Mouse (Mus musculus) left cerebral cortex, postnatal 4 days (tissue): ENCODE measurements around the gene Timp4. TPM values are rescaled to one million over a fixed set of nuclear protein-coding genes. Genes with fewer than 3 reads are reported as not detected.

Source experiments
- DNase-seq: peaks from one replicate; pipeline ENCODE4 v3.0.0-alpha.2; 2022
- intact Hi-C: fragments of 180-260 bp; cut with DNase I; formaldehyde crosslinking; loops from one replicate; pipeline ENCODE4 v1.15.1; 2025
- total RNA-seq, 2 experiments: library from RNA; stranded (reverse); gene quantifications; 2 replicates each; pipeline ENCODE4 v1.2.3; 2021

Timp4 gene
- 1 to 10 TPM; 3.9 to 4.1 TPM for total RNA-seq

DNA sequence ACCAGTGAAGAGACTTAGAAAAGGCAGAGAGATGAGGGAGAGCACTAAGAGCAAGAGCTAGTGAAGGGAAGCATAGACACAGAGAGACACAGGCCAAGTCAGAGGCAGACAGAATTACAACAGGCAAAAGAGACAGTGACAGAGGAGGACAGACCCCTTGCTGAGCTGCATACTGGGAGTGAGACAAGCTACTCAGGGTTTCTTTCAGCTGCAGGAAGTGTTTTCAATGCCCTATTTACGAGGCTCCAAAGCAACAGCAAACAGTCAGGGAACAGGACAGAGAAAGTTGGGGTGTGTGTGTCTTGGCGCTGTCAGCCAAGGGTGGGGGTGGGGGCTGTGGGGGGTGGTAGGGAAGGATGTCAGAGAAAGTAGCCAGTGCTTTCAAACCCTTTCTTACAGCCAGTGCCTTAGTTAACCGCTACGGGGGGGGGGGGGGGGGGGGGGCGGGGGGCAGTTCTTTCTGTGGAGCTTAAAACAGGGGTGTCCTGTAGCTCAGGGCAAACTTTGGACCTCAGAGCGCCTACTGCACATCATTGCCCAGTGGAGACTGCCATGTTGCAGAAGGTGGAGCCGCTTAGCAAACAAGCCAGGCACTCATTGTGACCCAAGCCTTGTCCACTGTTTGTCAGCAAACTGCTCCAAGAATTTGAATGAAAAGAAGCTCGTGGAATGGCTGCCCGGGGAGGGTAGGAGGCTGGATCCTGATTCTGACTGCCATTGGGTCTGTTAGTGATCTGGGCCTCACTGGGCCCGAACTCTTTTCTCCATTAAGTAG lies at the start of gene Timp4:
Gene Timp4, minus strand, starts transcription at position 107 of the 775 bp plus-strand sequence.
- intact Hi-C loops: no loop called here
- peak; percentile 50 for DNase-seq

GRCm38 (mm10) chr6:115293877-115294276 lies 41.9 kb upstream of the Timp4 start:
- intact Hi-C loops: no loop called here

GRCm38 (mm10) chr6:115292621-115293020 lies 40.6 kb upstream of the Timp4 start:
- intact Hi-C loops: no loop called here
- no peak for DNase-seq

More at GRCm38 (mm10) chr6:115293877-115294276, 41.9 kb upstream of the Timp4 start:
- no peak for DNase-seq

DNA sequence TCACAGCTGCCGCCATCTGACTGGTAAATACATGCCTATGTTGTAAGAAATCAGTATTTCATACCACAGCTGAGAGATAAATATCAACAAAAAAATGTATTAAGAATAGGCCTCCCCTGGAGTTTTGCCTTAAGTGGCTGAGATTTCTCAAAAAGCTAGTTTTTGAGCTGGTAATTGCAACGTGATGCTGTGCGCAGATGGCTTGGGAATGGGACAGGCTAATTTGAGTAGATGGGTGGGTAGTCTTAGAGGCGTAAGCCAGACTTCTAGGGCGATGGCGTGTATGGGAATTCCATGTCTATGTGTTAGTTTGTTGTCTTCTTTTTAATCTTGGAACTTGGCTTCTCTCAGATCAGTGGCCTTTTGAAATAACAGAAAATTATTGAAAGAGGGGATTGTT lies 39.8 kb upstream of the Timp4 start:
- DNase-seq: no peak
- intact Hi-C loops: no loop called here

- intact Hi-C loops: no loop called here
Measured at GRCm38 (mm10) chr6:115291068-115291467, 39.1 kb upstream of the Timp4 start.

GRCm38 (mm10) chr6:115290561-115290960 lies 38.6 kb upstream of the Timp4 start:
- intact Hi-C loops: no loop called here
- DNase-seq: no peak

More at GRCm38 (mm10) chr6:115291068-115291467, 39.1 kb upstream of the Timp4 start:
- DNase-seq: no peak

- DNase-seq: no peak
- intact Hi-C loops: loop anchor here (10.0 kb wide), 1 partner anchor 247 kb away; no protein-coding TSS in a partner anchor
Measured at GRCm38 (mm10) chr6:115288223-115288622, 36.2 kb upstream of the Timp4 start.

GRCm38 (mm10) chr6:115286441-115286840 lies 34.4 kb upstream of the Timp4 start:
- DNase-seq: no peak
- intact Hi-C loops: loop anchor here (10.0 kb wide), 1 partner anchor 248 kb away; no protein-coding TSS in a partner anchor

GRCm38 (mm10) chr6:115284153-115284552 lies 32.1 kb upstream of the Timp4 start:
- DNase-seq: no peak
- intact Hi-C loops: loop anchor here (10.0 kb wide), 1 partner anchor 251 kb away; no protein-coding TSS in a partner anchor

DNA sequence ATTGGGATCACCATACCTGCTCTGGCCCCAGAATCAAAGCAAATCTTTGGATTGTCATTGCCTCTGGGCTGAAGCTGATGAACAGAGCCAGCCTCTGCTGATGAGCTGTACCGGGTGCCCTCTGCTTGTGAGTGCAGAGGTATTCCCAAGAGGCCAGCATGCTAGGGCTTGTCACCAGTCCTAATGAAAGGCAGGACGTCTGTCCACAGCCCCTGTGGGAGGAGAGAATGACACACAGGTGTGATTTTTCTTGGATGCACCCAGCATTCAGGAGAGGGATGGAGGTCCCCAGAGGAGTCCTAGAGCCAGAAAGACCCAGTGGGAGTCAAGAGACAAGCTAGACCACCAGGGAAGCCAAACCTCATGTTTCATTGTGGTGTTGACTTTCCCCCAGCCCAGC lies 27.6 kb upstream of the Timp4 start:
- intact Hi-C loops: loop anchor here (10.0 kb wide), 1 partner anchor 255 kb away; no protein-coding TSS in a partner anchor
- DNase-seq: no peak

DNA sequence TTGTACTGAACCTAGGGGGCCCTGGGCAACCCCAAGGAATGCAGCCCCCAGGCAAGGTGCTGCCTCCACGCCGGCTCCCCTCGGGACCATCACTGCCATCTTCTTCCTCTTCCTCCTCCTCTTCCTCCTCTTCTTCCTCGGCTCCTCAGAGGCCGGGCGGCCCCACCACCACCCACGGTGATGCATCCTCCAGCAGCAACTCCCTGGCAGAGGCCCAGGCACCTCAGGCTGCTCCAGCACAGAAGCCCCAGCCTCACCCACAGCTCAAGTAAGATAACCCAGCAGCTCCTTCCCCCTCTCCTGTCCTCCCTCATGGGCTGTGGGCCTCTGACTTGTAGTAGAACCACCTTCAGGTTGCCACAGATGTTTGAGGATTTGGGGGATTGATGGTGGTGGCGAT lies 26.1 kb upstream of the Timp4 start:
- DNase-seq: no peak
- intact Hi-C loops: no loop called here

DNA sequence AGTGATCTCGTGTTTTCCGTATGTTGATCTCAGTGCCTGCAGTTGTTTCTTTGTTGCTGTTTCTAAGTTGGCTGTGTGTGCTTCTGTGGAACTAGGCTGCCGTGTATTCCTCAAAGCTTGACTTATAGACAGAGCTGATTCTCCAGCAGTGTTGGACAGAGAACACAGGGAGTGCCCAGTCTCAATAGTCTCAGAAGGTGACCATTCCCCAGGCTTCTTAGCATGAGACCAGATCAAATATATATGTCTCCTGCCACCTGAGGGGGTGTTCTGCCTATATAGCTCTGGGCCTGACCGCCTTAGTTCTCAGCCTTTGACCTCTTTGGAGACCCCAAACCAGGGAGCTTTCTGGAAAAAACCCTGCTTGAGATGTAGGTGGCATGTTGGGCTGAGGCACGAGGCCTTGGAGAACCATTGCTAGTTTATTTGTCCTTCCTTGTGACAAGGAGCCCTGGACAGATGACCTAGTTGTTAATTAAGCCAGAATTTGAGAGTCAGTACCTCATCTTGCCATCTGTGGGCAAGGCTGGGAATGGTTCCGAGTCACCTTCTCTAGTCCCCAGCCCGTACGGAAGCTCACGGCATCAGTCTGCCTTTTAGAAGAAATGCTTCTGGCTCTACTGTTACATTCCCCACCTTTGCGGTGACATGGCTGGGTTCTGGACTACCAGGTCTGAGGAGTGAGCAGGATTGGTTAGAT lies 23.3 kb upstream of the Timp4 start:
- intact Hi-C loops: no loop called here
- DNase-seq: no peak

DNA sequence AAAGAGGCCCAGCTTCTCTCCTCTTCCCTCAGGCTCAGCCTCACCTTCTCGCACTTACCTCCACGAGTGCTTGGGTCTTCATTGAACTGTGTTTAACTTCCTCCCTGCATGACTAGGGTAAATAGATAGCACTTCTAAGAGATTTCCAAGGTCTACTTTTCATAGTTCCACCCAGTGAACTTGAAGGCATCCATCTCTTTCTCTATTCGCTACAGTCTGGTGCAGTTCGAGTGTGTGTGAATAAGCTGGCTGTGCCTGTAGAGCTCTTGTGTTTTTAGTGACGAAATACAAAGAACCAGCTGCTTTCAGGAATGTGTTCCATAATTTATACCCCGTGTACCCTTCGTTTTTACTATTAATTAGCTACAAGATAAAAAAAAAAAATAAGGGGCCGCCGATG lies 22.7 kb upstream of the Timp4 start:
- intact Hi-C loops: no loop called here
- no peak for DNase-seq

- DNase-seq: no peak
Measured at GRCm38 (mm10) chr6:115273346-115273745, 21.3 kb upstream of the Timp4 start.

DNA sequence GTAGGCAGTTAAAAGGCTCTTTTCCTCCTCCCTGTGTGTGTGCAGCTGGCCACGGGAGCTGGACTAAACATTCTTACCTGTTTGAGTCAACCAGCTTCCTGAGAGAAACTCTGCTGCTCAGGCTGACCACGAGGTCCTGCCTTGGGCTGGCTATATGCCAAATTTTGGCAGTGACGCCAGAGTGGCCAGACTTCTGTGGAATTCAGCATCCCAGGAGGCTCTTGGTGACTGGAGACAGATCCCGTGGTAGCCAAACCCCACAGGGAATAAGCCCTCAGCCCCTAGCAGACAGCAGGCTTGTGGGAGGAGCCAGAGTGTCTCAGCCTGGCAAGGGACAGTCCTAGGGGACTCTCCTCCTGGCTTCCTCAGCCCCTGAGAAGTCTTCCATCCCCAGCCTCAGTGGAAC lies 19.9 kb upstream of the Timp4 start:
- DNase-seq: peak; percentile 29
- intact Hi-C loops: no loop called here

More at GRCm38 (mm10) chr6:115273346-115273745, 21.3 kb upstream of the Timp4 start:
- intact Hi-C loops: no loop called here

DNA sequence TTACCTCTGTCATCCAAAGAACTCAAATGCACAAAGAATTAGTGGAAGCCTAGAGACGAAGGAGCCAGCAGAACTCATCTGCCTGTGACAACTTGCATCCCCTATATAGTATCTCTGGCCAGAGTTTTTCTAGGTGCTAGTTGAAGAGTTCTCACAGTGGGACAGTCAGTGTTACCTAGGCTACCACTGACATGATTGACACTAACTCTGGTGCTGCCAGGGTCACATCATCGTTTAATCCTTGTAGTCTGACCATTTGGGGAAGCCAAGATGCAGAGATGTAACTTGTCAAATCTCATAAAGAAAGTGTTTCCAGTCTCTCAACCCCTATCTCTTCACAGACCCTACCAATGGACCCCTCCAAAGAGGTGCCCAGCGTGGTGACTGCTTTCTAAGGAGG lies 19.3 kb upstream of the Timp4 start:
- intact Hi-C loops: no loop called here
- DNase-seq: no peak

GRCm38 (mm10) chr6:115270085-115270484 lies 18.1 kb upstream of the Timp4 start:
- no peak for DNase-seq
- intact Hi-C loops: no loop called here

DNA sequence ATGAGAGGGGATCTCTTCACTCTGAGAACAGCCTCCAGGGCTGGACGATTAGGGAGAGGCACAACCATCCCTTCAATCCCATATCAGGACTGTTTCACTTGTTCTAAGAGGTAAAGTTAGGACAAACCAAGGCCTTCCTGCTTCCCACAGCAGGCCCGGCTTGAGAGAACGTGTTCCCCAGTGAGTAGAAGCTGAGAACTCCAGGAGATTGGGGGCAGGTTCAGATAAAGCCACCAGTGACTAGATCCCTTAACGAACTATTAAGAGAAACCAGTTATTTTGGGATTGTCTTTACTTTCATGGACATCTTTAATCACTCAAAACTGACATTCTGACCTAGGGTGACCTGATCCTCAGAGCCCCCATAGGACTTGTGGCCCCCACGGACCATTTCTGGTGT lies 17.6 kb upstream of the Timp4 start:
- intact Hi-C loops: loop anchor here (5.0 to 10.0 kb wide), 3 partner anchors 92 to 342 kb away; no protein-coding TSS in a partner anchor
- no peak for DNase-seq

DNA sequence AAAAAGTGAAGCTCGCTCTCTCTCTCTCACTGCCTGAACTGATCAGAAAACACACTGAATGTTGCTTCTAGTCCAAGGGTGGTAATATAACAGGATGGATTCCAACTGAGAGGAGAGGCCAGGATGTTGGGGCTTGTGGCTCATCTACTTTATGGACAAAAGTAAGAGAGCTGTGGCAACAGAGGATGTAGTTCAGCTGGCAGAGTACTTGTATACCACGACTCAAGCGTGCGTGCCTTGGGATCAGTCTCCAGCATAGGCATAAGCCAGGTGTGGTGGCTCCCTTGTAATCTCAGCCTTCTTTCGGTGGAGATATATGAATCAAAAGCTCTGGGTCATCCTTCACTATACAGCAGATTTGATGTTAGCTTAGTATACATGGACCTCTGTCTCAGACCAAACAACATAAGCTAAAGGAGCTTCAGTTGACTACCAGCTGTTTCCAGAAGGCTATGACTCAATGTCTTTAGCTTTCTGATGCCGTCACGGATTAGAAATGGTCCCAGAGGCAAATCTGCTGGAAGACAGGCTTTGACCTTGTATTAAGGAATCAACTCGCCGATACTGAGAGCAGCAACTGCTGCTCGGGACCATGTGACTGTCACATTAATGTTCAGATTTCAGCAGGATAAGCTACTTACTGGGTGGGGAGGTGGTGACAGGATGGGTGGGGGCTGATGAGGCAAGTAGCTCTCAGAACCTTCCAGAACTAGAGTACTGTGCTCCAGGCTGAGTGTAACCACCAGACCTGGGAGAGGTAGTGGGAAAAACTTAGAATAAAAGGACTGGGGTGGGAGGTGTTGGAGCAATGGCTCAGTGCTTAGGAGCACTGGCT lies 16.8 kb upstream of the Timp4 start:
- DNase-seq: no peak

DNA sequence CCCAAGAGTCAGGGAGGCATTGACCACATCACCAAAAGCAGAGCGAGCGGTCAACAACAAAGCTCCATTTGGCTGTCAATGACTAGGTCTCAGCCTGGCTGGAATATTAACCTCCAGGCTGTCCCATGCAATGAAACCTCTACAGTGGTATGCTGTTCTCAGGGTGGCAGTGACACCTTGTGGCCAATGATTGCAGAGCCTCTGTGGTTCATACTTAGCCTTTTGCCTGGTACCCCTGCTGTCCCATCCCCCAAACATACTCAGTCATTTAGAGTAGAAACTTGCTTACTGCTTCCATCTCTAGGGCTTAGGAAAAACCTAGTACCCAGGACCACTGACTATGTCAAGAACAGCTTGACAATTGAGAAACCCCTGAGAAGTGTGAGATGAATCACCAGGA lies 15.9 kb upstream of the Timp4 start:
- peak; percentile 76 for DNase-seq
- intact Hi-C loops: loop anchor here (5.0 to 10.0 kb wide), 3 partner anchors 91 to 341 kb away; no protein-coding TSS in a partner anchor

More for the DNA sequence above, 16.8 kb upstream of the Timp4 start:
- intact Hi-C loops: loop anchor here (5.0 to 10.0 kb wide), 3 partner anchors 91 to 341 kb away; no protein-coding TSS in a partner anchor
